Mouse (Mus musculus): Measurements from ENCODE around the gene Glb1l.
"Not testable (repeated sequence)": the region's sequence is repeated elsewhere in the genome, so short reads cannot be mapped to it uniquely, and the experiment has no call there.

Gene Glb1l

DNA sequence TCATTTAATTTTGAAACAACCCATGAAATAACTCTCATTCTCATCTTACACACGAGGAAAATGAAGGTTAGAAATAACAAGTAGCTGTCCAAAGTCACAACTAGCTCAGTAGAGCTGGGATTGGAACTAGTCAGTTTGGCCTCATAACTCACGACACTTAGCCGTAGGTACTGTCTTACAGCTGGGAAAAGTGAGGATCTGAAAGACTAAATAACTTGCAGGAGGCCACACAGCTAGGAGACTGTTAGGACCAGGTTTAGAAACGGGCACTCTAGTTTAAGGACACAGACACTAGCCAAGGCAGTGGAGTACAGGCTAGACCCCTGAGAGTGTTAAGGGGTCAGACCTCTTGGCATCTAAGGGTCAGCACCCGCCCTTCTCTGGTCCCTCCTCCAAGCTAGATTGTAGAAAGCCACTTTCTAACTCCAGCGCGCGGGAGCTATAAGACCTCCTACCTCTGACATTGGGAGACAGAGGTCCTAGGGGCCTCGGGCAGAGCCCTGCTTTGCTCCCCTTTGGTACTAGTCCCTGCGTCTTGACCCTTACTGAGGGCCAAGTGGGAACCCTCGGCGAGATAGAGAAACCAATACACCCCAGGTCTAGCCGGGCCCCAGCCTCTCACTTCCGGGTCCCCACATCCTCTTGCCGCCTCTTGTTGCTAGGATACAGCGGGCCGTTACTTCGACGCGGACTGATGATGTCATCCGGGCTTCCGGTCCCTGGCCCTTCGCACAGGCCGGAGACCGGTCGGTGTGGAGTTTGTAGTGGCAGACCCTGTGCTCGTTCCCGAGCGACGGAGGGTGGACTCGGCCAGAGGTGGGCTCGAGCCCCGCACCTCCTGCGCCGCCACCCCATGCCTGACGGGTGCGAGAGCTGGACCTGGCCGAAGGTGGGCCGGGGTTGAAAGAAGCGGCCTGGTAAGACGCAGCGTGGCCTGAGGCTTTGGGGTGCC is at the start of gene Glb1l, which contains the start of gene Stk16:
Glb1l (minus strand) TSS at position 678 of the 952 bp plus-strand sequence.
Stk16 (plus strand) TSS at position 703 of the 952 bp plus-strand sequence.
- peak; percentile 96 for DNase-seq

DNA sequence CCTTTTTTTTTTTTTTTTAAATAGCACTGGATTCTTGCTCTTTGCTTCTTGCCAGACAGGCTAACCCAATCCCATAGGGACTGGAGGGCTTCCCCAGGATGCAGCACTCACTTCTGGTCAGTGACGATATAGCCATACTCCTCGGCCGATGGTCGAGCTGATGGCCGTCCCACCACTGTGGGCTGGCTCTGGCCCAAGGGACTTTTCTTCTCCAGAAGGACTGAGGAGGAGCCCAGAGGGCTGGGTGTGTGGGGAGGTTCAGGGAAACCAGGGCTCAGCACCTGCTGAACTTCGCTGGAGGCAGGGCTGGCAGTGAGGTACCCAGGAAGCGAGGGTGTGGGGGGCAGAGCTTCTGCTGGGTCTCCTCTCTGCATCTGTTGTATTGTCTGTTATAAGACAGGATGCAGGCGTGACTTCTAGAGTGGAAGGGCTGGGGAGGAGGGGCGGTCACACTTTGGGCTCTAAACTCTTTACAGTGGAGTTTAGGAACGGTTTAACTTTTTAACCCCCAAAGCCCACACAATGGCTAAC is 45.0 kb upstream of the Glb1l start:
- no peak for DNase-seq

DNA sequence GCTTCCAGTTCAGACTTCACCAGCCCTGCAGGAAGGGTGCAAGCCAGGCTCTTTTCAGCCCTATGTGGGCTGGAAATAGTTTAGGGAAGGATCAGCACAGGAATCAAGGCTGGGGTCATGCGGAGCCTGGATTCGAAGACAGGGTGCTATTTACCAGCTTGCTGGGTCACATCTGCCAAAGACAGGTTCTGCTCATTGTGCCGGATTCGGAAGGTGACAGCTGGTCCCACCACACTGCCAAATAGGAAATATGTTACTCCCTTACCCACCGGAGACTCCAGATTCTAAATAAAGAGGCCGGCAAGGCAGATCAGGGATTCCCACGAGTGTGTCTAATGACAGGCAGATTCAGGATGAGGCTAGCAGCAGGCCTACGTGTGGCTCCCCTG is 44.0 kb upstream of the Glb1l start:
- DNase-seq = no peak

DNA sequence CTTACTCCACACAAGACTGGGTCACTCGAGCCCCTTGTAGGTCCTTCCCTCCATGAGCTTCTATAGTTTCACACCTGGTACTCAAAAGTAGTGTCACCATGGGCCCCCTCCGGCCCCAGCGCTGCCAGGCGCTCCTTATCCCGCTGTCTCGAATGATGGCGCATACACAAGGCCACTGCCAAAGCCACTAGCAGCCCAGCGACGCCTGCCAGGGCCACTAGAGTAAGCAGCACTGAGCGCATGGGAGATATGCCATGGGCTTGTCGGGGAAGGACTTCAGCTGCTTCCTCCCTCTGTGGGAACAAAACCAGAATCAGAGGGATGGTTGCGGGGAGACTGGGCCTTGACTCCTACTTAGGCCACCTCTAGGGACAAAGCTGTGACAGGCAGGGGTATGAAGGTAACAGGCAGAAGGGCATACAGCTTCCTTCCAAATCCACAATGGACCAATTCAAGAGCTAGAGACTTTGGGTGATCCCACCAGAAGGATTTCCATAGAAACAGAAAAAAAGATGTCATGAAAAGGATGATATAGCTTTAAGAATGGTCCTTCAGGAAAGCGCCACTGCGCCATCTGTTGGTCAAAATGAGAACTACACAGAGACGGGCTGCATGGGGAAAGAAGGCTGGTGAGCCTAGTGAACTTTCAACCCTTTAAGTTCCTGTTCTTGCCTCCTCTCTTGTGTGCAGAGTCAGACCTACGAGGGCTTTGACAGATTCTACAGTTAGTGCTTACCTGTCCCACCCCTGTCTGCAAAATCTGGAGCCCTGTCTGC is 43.4 kb upstream of the Glb1l start:
- DNase-seq = no peak

DNA sequence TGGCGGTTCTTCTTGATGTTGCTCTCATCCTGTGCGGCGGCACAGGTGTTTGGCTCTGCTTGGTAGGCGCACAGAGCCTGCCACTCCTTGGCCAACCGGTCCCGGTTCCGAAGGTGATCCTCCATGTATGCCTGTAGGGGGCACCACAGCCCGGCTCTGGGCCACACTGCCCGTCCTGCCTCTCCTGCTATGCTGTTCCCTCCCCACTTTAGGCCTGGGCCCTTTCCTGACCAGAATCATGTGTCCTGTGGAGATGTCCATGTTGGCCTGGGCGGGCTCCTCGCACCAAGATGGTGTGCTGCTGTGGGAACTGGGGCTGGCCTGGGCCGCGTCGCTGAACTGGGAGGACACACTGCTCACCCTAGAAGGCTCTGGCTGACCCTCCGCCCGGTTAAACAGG is 42.4 kb upstream of the Glb1l start:
- no peak for DNase-seq

DNA sequence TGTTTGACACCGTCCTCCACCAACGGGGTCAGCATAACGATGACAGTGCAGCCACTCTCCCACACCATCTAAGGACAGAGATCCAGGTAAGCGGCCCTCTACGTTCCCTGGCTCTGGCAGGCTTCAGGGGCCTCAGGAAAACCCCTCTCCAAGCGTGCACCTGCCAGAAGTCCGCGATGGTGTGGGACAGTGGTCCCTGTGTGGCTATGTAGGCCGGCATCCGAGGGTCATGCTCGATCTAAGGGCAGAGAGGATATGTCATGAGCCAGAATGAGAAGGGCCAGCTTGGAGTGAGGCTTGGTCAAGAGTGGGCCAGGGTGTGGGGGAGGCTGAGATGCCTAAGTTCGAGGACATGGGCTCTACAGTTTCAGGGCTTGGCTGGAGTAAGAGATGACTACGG is 41.7 kb upstream of the Glb1l start:
- no peak for DNase-seq

DNA sequence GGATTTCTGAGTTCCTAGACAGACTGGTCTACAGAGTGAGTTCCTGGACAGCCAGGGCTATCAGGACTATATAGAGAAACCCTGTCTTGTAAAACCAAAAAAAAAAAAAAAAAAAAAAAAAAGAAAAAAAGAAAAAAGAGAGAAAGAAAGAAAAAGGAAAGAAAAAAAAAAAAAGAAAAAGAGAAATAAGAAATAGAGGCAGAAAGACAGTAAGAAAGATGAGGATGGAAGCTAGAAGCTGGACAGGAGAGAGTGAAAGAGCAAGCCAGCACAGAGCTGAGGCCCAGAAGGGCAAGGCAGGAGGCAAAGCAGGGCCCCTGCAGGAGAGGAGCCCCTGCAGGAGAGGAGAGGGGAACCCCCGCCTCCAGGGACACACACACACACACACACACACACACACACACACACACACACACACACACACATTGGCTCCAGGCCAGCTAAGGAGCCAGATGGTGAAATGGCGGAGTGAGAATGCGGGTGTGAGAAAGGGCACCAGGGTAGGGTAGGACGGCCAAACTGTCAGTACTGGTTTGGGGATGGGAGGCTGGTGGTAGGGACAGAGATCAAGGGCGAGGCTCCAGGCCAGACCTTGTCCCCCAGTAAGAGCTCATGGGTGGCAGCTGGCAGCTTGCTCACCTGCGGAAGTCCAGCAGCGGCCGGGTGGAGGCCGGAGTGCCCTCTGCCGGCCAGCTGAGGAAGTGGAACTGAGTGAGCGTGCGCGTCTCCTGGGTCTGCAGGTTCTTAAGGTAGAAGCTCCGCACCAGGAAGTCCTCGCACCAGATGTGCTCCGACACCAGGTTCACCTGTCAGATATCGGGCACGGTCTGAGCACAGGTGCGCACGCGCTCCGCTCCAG is 40.7 kb upstream of the Glb1l start:
- DNase-seq = no peak

DNA sequence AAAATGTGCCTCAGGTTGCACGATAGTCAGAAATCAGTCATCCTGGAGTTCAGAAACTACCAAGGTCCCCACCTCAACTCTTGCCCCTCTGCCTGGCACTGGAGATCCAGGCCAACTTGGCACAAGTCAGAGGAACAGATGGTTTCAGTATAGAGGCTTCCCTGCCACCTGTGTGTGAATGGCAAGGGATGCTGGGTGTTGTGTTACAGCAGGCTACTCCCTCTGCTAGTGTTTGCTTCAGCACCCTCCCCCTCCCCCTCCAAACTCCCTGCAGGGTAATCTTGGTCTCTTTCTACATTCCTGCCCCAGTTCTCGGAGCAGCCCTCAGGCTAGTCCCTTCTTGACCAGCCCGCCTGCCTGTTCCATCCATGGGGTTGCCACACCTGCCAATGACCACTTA is 39.9 kb upstream of the Glb1l start:
- no peak for DNase-seq

DNA sequence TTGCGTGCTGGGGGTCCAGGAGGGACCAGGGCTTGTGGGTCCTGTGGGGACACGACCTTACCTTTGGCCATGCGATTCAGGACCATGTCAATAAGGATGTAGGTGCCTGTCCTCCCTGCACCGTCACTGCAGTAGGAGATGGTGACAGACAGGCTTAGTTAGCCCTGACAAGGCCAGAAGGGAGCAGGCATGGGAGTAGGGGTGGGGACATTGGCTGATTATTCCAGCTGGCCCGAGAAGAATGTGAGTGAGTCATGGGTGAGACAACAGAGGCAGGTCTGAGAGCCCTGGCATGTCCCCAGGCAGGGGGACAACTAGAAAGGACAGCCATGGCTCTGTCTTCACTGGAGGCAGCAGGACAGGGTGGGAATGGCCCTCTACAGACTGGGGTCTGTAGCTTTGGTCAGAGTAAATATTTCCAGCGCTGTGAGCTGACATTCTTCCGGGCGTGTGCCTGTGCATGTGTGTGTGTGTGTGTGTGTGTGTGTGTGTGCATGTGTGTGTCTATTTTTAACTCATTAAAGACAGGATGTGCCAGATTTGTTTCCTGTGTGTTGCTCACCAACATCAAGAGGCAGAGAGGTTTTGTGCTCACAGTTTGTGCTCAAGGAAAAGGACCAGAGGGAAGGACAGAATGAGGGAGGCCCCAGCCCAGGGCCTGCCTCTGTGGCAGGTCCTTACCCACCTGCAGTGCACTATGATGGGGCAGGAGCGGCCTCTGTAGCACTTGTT is 37.6 kb upstream of the Glb1l start:
- peak; percentile 87 for DNase-seq

DNA sequence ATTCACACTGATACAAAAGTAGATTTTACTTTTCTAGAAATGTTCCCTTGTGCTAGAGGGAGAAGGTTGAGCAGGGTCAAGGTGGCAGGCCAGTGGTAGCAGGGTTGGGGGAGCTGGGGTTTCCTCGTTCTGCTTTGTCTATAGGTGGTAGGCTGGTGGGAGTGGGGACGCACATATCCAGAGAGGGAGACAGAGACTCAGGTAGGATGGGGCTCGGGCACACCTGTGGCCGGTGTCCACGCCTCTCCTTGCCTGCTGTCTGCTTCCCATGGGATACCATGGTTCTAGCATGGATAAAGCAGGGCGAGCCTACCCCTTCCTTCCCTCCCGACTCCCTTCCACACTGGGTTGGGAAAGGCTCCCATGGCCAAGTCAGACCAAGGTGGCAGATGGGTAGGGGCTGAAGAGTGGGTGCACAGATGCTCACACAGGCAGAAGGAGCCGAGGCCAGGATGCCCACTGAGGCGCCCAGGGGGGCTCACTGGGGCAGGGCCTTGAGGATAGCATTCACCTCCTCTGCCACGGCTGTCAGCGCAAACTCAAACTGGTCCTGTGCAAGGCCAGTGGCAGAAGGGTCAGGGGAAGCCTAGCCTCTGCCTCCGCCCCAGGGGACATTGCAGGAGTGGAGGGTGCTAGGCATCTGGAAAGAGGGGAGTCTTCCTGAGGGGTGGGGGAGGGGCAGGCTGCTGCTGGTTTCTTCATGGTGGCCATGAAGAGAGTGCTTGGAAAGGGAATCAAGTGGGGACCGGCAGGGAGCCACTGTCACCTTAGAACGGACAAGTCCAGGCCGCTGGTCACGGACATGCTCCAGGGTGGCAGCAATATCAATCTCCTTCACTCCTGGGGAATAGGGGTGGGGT is 36.7 kb upstream of the Glb1l start:
- no peak for DNase-seq

DNA sequence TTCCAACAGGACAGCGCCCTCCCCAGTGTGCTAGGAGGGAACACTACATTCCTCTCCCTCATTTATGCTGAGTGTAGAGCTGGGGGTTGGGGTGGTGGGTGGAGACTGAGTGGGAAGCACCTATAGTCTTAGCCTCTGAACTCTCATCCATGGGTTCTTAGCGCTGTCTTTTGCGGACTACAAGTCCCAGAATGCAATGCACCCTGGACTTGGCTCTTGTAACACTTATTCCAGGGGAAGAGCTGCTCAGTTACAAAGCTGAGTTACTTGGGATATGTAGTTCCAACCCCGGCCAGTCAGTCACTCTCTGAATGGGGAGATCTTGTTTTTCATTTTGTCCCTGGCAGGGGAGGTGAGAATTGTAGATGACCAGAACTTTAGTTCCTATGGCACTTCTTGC is 34.2 kb upstream of the Glb1l start:
- DNase-seq = peak; percentile 73

DNA sequence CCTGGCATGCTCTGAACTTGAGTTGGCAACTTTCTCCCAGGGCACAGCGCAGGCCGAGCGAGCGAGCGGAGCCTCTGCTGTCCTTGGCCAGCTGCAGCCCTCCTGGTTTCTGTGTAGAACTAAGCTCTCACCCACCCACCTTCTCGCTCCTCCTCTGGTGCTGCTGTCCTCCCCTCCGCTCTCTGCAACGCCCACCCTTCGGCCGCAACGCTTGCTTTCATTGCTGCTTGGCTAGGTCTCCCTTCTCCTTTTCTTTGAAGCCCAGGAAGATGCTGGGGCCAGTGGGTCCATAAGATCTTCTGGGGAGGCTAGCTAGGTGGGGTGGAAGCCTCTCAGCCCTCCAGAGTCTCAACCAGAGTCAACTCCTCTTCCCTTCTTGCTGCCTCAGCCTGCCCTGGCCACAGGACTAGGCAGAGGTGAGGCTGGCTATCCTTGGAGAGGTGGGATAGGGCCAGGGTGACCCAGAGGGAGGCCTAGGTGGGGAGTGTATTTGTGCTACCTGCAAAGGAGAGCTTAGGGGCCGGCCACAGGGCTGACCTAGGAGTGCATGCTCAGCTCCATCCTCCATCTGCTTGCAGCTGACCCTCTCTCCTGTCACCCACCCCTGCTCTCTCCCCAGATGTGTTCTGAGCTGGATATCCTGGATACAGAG is 33.7 kb upstream of the Glb1l start:
- DNase-seq = no peak

DNA sequence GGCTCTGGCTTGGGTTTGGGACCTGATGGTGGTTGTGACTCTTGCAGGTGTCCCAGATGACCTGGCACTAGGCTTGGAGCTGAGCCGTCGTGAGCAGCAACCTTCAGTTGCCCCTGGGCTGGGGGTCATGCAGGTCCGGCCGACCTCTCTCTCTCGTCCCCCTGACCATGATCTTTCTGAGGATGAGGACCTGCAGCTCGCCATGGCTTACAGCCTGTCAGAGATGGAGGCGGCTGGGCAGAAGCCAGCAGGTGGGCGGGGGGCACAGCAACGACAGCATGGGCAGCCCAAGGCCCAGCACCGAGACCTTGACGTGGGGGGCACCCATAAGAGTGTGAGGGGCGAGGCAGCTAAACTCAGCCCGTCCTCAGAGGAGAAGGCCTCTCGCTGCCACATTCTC is 32.8 kb upstream of the Glb1l start:
- no peak for DNase-seq

DNA sequence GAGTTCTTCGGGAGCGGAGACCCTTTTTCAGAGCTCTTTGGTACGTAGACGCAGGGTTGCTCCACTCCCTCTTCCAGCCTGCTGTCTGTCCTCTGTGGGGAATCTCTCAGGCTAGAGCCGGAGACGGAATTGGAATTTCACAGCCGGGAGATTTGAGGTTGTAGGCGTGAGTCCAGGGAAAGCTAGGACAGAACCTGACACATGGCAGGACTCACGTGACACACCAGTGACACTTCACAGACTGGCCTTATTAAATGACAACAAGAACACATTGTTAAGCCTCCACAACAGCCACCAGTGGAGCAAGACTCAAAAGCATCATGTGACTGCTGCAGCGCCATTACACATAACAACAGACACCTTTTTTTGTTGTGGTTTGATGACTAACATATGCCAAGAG is 29.0 kb upstream of the Glb1l start:
- peak; percentile 89 for DNase-seq

DNA sequence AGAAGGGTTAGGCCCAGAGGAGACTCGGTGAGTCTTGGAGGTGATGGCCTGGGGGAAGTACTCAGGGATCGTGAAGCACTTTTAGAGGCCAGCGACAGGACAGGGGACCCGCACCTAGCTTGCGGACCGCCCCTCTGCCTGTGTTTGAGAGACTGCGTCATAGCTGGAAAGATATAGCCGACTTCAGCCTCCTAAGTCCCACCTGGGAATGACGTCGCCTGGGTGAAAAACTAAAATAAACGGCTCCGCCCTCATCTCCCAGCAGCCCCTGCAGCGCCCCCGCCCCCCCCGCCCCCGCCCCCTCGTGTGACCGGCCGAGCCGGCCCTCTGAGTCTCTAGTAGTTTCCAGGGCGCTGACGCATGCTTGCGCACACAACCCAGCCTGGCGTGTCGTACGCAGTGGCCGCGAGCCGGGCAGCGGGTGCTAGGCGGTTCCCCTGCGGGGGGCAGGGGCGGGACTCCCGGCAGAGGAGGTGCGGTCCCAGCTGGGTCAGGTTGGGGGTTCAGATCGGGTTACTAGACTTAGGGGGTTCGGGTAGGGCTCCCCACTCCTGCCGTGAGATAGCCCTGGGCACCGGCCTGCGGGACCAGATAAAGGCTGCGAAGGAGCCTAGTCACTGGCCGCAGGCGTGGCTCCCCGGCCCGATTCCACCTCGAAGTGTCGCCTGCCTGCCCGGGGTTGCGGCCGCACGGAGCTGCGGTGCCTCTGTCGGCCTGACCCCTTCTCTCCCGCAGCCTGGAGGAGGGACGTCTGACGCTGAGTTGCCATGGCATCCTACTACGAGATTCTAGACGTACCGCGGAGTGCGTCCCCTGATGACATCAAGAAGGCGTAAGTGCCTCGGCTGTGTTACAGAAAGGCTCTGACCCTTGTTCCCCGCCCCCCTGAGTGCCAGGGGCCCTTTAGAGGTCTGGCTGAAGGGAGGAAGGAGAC is 25.8 kb upstream of the Glb1l start, which contains the start of gene Dnajb2:
Dnajb2 (plus strand) TSS at position 290 of the 934 bp plus-strand sequence.
- DNase-seq = peak; percentile 91

DNA sequence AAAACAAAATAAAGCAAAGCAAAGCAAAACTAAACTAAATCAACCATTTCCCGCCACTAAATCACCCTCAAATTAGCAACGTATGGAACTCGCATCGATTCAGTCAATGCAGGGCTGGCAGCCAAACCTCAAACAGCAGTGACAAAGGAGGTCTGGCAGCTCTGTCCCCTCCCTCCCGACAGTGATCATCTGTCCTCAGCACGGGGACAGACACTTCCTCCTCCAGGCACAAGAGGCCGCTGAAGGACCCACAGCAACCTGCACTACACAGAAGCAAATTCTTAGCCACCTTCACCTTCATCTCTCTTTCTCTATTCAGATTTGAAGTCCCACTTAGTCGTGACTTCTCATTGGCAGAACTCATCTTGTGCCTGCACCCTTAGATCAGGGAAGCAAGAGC is 24.0 kb upstream of the Glb1l start:
- DNase-seq = peak; percentile 85

DNA sequence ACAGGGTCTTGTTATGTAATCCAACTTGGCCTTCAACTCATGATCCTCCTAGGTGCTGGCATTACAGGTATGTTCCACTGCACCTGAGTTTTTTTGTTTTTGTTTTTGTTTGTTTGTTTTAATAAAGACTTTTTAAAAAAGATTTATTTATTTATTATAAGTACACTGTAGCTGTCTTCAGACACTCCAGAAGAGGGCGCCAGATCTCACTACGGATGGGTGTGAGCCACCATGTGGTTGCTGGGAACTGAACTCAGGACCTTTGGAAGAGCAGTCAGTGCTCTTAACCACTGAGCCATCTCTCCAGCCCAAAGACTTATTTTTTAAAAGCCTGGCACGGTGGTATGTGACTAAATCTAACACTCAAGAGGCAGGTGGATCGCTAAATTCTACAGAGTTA is 21.9 kb upstream of the Glb1l start:
- DNase-seq = not testable (repeated sequence)

DNA sequence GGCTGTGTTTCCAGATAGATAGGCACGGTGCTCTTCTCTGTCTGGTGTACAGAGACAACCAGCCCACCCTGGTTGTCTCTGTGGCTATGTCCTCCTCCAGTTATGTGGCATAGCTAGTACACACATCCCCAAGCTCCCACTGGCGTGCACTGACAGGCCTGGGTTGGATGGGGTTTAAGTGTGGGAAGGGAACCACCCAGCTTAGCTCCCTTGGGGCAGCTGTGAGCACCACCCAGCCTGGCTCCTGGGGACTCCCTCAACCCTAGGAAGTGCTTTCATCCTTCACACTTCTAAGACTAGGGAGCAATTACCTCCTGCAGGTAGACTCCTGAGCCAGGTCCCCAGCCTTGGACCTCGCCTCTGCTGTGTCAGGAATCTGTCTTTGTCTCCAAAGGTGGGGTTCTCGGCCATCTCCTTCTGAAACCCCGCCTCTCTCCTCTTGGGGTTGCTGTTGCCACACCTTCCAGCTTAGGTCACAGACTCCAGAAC is 21.1 kb upstream of the Glb1l start, which contains the start of gene A630095N17Rik:
A630095N17Rik (minus strand) TSS at position 439 of the 489 bp plus-strand sequence.
- DNase-seq = no peak

DNA sequence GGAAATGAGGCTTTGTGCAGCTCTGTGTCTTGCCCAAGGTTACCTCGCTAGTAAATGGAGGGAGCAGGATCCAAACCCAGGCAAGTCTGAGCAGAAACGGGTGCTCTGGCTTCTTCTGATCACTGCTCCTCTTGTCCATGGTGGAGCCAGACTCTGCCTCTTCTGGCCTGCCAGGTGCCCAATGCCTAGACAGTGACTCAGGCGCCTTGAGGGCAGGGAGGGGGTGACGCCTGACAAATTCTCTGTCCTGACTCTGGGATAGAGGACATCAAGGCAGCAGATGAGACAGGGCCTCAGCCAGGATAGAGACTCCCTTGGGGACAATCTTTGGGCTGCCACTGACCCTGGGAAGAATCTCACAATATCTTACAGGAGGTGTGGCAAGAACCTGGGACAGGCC is 20.6 kb upstream of the Glb1l start:
- no peak for DNase-seq
